13 mouse cellular contexts compared by ENCODE assay signal in genomic region chr2:126583960-126584359, GRCm38 (mm10). TPM values are rescaled to one million over a fixed set of nuclear protein-coding genes. Genes with fewer than 3 reads are reported as not detected.
"Had no signal": no experiment of that assay in that cellular context is flagged by ENCODE, and none has a peak within 500 bp of the region (broad histone marks: within the 10 kb centered on the region; RNA-seq: fewer than 3 reads in every experiment).

No protein-coding gene starts in this region.

- H3K27me3 ChIP-seq: liver, embryonic 13.5 days had no signal

- H3K9me3 ChIP-seq: liver, embryonic 13.5 days; midbrain, embryonic 10.5 days had no signal

- H3K4me2 ChIP-seq: liver, embryonic 13.5 days had no signal

- H3K9ac ChIP-seq: liver, embryonic 13.5 days had no signal

- H3K4me1 ChIP-seq: liver, embryonic 13.5 days; midbrain, embryonic 10.5 days had no signal

- DNase-seq: kidney, adult 11 months; kidney, postnatal 14 days; layer of hippocampus, postnatal 36 days; liver, embryonic 13.5 days; lung, adult 2 months; lung, postnatal 14 days; lung, postnatal 4 days; midbrain, embryonic 14.5 days; thymus, postnatal 36 days had no signal

- H3K27ac ChIP-seq: layer of hippocampus, adult 2 months; left cerebral cortex, adult 2 months; liver, embryonic 13.5 days; midbrain, embryonic 10.5 days had no signal

- H3K36me3 ChIP-seq: midbrain, embryonic 10.5 days had no signal

- H3K4me3 ChIP-seq: layer of hippocampus, adult 2 months; left cerebral cortex, adult 2 months; liver, embryonic 13.5 days; midbrain, embryonic 10.5 days had no signal

RNA-seq across cellular contexts. Expression of gene Slc27a2, which starts 31.8 kb away (rescaled TPM):
- polyA plus RNA-seq: limb, embryonic 11.5 days had no signal
